Mouse (Mus musculus) heart, embryonic 12.5 days (tissue): ENCODE data around the gene Gad2. TPM values are rescaled to one million over a fixed set of nuclear protein-coding genes. Genes with fewer than 3 reads are reported as not detected.

Experiments
- ATAC-seq: fragments of 200-750 bp; cut with Nextera tagmentation; 2 replicates; pipeline ENCODE4 v1.8.0; 2017; ENCODE audit warnings: moderate TSS enrichment, moderate library complexity; ENCODE audit not compliant: insufficient number of reproducible peaks, low FRiP score
- H3K27ac ChIP-seq: fragments of 300-500 bp; sonication (generic); 2 replicates; pipeline ENCODE4 v1.5.1; 2016; ENCODE audit warnings: mild to moderate bottlenecking, moderate library complexity; ENCODE audit not compliant: poor library complexity, severe bottlenecking
- H3K27me3 ChIP-seq: fragments of 300-500 bp; sonication (generic); replicated peaks from 2 replicates; pipeline ENCODE4 v1.6.1; 2016; ENCODE audit warnings: mild to moderate bottlenecking, moderate library complexity
- H3K36me3 ChIP-seq: fragments of 300-500 bp; sonication (generic); 2 replicates; pipeline ENCODE4 v1.6.1; 2016; ENCODE audit warnings: mild to moderate bottlenecking, moderate library complexity
- H3K4me1 ChIP-seq: fragments of 300-500 bp; sonication (generic); replicated peaks from 2 replicates; pipeline ENCODE4 v1.6.1; 2016; ENCODE audit warnings: mild to moderate bottlenecking
- H3K4me2 ChIP-seq: fragments of 300-500 bp; sonication (generic); 2 replicates; pipeline ENCODE4 v1.6.1; 2016; ENCODE audit warnings: mild to moderate bottlenecking, moderate library complexity
- H3K4me3 ChIP-seq: fragments of 300-500 bp; sonication (generic); 2 replicates; pipeline ENCODE4 v1.5.1; 2016; ENCODE audit warnings: mild to moderate bottlenecking
- H3K9ac ChIP-seq: fragments of 300-500 bp; sonication (generic); 2 replicates; pipeline ENCODE4 v1.6.1; 2016; ENCODE audit warnings: mild to moderate bottlenecking, moderate library complexity
- H3K9me3 ChIP-seq: fragments of 300-500 bp; sonication (generic); replicated peaks from 2 replicates; pipeline ENCODE4 v1.6.1; 2016; ENCODE audit warnings: mild to moderate bottlenecking, moderate library complexity
- WGBS: fragments of 180-500 bp; shearing (Covaris S2); methylation state at CpG from one replicate; pipeline ENCODE4 v1.1.7; 2016; 5-methylcytosine and 5-hydroxymethylcytosine counted together
- microRNA-seq: library from miRNA; unstranded; fragments of <30 nt; microRNA quantifications from one replicate; pipeline ENCODE4, GENCODE M21; 2017
- polyA plus RNA-seq: library from polyadenylated mRNA; unstranded; fragments of >200 nt; fragmentation: Nextera tagmentation; extraction: Ambion mirVana; gene quantifications from 2 replicates; pipeline ENCODE4 v1.2.1, GENCODE M21; 2016

Gene Gad2
- polyA plus RNA-seq, 1 experiment from 2014 or later: 0.42 TPM

DNA sequence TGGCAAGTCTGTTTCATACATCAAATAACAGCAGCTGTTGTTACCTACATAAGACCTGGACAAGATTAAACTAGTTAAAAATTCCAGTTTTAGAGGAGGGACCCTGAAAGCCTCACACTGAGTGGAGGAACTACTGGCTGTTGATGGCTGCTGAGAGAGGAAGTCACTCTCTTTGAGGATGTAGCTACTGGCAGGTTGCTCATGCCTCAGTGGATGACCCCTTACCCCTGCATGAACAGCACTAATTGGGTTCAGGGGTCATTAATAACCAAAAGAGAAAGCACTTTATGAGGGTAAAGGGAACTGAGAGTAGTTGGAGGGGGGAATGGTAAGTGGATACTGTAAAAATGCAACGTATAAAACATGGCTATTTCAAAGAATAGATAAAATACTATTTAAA, 105.1 kb downstream of the Gad2 start:
- H3K9ac ChIP-seq: no peak overlapping the region

DNA sequence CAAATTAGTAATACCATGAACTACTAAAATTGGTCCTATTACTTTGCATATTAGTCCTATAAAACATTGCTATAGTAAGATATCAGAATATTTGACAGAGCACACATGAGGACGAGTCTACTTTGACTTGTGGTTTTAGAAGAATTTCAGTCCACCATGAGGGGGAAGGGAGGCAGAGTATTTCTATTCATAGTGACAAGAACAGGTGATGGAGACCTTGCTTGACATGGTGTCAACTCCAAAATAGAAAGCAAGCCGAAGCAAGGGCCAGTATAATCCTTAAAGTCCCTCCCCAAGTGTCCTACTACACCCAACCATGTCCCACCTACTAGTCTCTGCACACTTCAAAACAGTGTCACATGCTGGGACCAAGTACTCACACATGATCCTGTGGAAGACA, 114.1 kb downstream of the Gad2 start:
- Histone ChIP-seq H3K27ac (no peak overlapping the region), H3K9me3 (0 out of 2 replicates have a peak, but pooled peaks cover 5% of the 10 kb centered on the region), H3K36me3 (no peaks in the 10 kb centered on the region), H3K27me3 (no peaks in the 10 kb centered on the region), H3K9ac (no peak overlapping the region), H3K4me3 (no peak overlapping the region), H3K4me2 (no peak overlapping the region), H3K4me1 (no peaks in the 10 kb centered on the region)
- 59% methylated on average over 2 of the region's 2 CpGs for WGBS
- no peak for ATAC-seq

More for the DNA sequence above, 105.1 kb downstream of the Gad2 start:
- Histone ChIP-seq H3K36me3 (no peaks in the 10 kb centered on the region), H3K4me3 (no peak overlapping the region), H3K27me3 (no peaks in the 10 kb centered on the region), H3K27ac (no peak overlapping the region), H3K9me3 (no peaks in the 10 kb centered on the region), H3K4me1 (no peaks in the 10 kb centered on the region), H3K4me2 (no peak overlapping the region)
- ATAC-seq: no peak
- 74% methylated on average over 1 of the region's 1 CpGs for WGBS

DNA sequence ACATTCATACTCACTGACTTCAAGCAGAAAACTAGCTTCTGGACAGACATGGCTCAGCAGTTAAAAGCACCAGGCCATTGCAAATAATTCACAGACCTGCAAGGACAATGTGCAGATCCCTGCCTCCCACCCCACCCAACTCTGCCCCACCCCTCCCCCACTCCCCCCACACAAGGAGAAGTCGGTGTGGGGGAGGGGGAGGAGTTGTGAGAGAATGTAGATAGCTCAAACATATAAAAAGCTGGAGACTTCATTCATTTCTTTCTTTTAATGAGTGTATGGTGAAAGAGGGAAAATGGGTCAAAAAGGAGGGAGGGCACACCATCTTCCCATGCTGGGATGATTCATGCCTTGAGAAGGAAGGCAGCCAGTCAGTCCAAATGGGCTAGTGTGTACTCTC, 117.4 kb downstream of the Gad2 start:
- Histone ChIP-seq H3K9ac (no peak overlapping the region), H3K4me1 (no peaks in the 10 kb centered on the region), H3K9me3 (0 out of 2 replicates have a peak, but pooled peaks cover 5% of the 10 kb centered on the region), H3K36me3 (no peaks in the 10 kb centered on the region), H3K27me3 (no peaks in the 10 kb centered on the region), H3K4me2 (no peak overlapping the region), H3K4me3 (no peak overlapping the region), H3K27ac (no peak overlapping the region)
- no peak for ATAC-seq
- 45% methylated on average over 1 of the region's 1 CpGs for WGBS

GRCm38 (mm10) chr2:22740441-22740840, 118.4 kb downstream of the Gad2 start:
- Histone ChIP-seq H3K9me3 (0 out of 2 replicates have a peak, but pooled peaks cover 5% of the 10 kb centered on the region), H3K4me1 (no peaks in the 10 kb centered on the region), H3K27me3 (no peaks in the 10 kb centered on the region), H3K36me3 (no peaks in the 10 kb centered on the region), H3K4me2 (no peak overlapping the region), H3K4me3 (no peak overlapping the region), H3K27ac (no peak overlapping the region), H3K9ac (no peak overlapping the region)
- 63% methylated on average over 1 of the region's 1 CpGs for WGBS
- no peak for ATAC-seq

DNA sequence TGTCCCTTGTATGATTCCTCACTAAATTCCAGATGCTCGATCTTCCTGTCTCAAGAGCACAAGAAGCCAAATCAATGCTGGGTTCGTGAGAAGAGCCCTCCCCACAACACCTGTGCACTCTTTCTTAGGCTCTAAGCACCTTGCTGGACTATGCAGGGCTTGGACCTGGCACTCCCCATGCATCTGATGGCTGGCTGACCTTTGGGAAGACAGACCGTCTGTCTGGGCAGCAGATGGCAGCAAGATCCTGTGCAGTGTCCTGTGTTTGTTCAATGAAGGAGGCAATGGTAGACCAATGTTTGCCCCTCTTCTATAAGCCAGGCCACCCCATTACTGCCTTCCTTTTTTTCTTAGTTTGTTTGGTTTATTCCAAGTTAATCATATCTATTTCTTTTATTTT, 119.2 kb downstream of the Gad2 start:
- Histone ChIP-seq H3K27me3 (no peaks in the 10 kb centered on the region), H3K27ac (no peak overlapping the region), H3K4me3 (no peak overlapping the region), H3K36me3 (no peaks in the 10 kb centered on the region), H3K9ac (no peak overlapping the region), H3K4me2 (no peak overlapping the region), H3K4me1 (no peaks in the 10 kb centered on the region), H3K9me3 (0 out of 2 replicates have a peak, but pooled peaks cover 5% of the 10 kb centered on the region)
- WGBS: 57% methylated on average over 3 of the region's 3 CpGs
- no peak for ATAC-seq

Small RNA genes lying within 50 kb of the gene (microRNA-seq; reads per million reads assigned to microRNA genes)
- gene Gm23636 (not detected), gene Mir3967 (not detected)

Other genes starting within 250 kb of the Gad2 start
- 0.61 and 1.2 TPM in 2 replicates for gene Apbb1ip, start 151.9 kb downstream of the Gad2 start, polyA plus RNA-seq